Mouse (Mus musculus) fat pad, adult 2 months (tissue): ENCODE data around the gene Slc25a13.

Experiments used
- DNase-seq: peaks from one replicate; pipeline ENCODE4 v3.0.0-alpha.2; 2011; ENCODE audit warnings: low read depth, low spot score; ENCODE audit errors: extremely low read depth

Slc25a13 gene

DNA sequence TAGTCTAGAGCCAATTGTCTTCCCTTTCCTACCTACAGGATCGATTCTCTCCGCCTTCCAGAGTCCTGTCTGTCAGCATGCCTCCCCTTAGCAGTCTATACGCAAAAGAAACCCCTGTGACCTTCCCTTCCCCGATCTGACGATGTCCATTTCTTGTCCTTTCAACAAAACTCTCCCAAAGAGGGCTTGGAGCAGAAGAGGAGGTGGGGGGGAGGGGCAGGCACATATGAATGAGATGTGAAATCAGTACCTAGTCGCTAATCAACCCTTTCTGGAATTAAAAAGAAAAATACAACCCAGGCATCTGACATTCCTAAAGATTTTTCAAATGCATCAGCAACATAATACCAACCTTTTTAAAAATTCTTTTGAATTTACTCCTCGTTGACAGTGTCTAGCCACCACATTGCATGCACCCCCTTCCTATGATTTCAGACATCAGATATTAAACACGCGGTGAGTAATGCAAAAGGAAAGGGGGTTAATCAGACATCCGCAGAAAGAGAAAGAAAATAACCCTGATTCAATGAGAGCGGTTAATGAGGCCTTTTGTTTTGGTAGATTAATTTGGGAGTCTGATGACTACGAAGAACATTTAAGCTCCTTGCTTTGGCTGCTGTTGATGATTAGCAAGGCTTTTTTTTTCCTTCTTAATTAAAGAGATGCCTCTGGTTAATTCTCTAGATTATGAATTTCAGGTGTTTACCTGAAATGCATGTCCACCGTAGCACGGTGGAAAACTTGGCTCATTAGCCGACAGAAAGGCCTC, 43.6 kb downstream of the Slc25a13 start:
- no peak for DNase-seq

- DNase-seq: no peak
These were observed 48.3 kb downstream of the Slc25a13 start for GRCm38 (mm10) chr6:6168566-6169134.

DNA sequence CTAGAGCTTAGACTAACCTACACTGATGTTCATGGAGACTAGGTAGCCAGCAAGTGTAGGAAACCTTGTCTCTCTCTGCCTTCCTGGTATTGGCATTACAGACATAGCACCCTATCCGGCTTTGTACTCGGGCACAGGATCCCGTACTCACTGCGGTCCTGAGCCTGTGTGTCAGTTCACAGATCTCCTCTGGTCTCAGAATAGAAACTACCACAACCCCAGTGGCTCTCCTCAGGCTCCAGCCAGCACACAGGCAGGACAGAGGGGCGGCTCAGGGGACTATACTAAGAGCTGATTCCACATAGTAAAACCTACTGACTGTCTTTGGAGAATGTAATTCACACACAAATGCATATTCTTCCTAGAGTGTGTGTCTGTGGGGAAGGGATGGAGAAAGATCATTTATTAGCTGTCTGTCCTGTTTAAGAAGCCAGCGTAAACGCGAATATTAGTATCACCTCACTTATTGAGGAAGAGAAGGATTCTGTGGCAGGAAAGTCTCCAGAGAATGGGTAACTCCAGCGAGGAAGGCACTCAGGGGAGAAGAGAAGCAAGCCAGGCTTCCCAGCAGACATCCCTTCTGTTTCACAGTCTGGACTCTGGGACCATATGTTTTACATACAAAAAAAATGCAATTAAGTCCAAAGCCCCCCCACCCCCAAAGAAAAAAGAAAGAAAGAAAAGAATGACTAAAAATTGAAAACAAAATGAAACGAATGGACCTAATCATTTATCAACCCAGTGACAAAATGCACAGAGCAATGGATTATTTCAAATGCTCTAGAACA, 49.4 kb downstream of the Slc25a13 start:
- DNase-seq: no peak

DNA sequence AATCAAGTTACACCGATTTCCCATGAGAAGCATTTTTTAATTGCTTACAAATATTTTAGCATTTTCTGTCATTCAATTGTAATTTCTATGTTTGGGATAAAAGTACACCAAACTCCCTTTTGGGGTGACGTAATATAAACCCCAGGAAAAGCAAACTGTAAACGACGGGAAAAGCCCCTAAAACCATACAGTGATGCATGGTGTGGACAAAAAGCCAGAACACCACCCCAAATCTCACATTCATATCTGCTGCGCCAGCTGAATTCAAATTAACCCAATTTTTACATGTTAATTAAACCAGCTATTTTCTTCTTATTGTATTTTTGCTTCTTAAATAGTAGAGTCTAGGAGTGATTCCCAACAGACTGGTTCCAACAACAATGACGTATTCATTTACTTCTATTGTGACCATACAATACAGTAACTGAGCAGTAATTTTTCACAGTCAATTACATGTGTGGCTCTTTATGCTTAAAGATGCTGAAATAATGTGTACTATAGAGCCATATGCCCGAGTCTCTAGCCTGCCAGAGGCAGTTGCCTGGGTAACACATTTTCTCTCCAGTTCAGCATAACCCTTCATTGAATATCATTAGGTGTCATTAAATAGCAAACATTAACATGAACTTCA, 53.9 kb downstream of the Slc25a13 start:
- DNase-seq: no peak

DNA sequence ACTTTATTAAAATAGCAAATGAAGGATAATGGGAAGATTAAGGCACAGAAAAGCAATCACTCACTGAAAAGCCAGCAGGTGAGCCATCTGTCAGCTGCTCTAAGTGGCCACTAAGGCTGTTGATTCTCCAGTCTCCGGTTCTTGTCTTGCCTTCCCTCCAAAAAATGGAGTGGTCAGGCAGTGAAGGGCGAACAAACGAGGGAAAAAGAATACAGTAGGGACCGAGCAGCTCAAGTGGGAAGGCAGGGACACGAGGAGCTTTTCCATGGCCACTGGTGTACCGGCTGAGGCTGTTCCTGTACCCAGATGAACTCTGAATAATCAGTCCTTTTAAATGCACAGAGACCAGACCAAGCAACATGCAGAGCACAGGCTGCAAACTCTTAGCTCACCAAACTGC, 54.8 kb downstream of the Slc25a13 start:
- DNase-seq: no peak

DNA sequence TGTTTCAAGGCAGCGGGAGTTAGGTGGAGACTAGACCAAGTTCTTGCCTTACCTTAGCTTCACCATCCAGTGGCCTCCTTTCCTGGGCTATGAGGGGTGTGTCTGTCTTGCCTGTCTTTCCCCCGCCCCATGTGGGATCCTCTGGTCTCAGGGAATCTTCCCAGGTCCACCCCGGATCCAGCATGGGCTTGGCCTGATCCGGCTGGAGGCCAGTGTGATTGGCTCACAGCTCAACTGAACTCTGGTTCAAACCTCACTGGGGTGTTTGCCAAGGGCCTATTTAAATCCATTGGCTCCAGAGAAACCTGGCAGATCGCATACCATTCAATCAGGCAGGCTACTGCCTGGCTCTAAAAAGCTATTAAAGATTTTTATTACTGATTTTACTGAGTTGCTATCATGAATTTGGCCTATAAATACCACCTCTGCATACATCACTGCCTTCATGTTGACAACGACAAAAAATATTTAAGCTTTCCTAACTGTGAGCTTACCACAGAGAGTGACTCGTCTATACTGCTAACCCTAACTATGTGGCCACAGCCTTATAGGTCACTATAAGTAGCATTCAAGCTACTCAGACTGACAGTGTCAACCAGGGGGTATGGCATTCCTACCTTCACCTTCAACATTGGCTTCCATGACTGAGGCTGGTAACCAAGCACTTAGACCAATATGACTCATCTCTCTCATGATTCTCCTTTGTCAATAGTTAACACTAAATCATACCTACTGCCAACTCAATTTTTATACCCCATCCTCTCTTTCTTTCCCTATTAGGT, 56.1 kb downstream of the Slc25a13 start:
- DNase-seq: no peak

DNA sequence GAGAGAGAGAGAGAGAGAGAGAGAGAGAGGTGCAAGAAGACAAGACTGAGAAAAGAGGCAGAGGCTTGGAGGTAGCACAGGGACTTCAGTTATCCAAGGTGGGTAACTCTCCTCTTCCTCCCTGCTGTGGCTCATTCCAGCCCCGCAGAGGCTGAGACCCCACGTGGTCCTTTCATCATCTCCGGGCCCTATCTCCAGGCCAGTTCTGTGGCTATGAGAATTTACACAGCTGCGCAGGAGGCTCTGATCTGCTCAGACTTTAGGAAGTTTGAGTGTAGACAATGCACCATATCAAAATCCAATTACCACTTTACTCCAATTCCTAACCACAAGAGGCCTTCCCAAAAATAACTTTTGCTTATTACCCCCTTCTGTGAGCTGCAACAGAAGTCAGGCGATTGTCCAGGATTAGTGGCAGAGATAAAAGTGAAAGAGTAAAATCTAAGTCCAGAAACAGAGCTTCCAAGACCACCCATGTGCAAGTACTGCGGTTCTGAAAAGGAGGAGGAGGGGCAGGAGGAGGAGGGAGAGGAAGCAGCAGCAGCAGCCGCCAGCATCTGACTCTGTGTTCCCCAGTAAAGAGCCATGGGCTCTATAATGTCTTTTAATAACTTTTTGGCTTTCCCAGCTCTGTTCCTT, 57.6 kb downstream of the Slc25a13 start:
- no peak for DNase-seq

DNA sequence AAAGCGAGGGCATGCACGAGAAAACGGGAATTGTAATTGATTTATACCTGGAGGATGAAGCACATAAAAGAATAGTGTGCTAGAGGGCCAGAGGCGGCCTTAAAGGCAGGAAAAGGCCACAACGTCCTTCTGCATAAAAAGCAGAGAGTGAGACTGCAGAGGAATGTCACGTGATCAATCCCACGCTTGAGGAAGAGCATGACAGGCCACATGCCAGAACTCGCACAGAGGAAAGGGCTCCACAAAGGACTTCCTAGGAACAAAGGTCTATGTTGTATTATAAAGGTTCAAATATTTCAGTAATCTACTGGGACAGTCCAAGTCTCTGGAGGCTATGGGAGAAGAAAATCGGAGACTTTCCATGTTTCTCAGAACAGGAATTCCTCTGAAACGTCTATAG, 63.5 kb downstream of the Slc25a13 start:
- DNase-seq: no peak

DNA sequence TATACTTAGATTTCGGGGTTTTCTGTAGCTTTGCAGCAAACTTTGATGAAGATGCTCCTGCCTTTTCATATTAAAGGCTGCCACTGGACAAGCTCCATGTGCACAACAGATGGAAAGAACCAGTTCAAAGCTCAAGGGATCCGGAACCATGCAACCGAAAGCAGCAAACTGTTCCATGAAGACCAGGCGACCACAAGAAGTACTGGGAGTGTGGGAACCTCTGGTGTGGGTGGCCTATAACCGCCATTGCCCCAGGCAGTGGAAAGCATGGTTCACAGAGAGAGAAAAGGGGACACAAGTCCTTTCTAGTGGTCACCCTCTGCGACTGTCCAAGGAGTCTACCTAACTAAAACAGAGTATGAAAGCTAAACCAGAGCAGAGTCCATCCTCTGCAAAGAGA, 66.2 kb downstream of the Slc25a13 start:
- no peak for DNase-seq

GRCm38 (mm10) chr6:6149751-6150150, 67.2 kb downstream of the Slc25a13 start:
- no peak for DNase-seq

DNA sequence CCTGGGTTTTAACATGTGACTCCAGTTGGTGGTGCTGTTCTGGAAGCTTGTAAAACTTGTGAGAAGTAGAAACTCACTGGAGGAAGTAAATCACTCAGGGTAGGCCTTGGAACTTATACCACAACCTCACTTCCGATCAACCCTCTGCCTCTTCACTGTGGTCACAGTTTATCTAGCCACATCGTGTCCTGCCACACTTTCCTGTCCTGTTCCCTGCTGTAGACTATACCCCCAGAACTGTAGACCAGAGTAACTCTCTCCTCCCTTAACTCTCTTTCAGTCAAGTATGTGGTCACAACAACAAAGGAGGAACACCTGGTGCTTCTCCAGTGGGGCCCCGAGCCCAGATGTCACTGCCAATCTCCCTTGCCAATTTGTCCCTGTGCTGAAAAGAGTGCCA, 67.6 kb downstream of the Slc25a13 start:
- DNase-seq: no peak

DNA sequence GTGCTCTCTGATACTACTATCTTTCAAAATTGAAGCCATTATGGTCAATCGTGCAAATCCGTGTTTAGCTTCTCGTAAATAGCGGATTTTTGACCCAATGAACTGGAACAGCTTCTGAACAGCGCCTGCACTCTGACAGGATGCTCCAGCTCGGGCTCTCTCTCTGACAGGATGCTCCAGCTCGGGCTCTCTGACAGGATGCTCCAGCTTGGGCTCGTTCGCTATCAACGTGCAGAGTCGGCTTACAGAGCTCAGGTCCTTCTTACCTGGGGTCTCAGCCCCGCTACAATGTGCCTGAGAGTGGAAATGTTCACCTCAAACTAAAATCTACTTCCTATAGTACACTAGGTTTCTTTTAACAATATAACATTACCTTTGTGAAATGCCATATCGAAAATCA, 71.6 kb downstream of the Slc25a13 start:
- DNase-seq: no peak

GRCm38 (mm10) chr6:6143525-6143924, 73.4 kb downstream of the Slc25a13 start:
- DNase-seq: no peak

DNA sequence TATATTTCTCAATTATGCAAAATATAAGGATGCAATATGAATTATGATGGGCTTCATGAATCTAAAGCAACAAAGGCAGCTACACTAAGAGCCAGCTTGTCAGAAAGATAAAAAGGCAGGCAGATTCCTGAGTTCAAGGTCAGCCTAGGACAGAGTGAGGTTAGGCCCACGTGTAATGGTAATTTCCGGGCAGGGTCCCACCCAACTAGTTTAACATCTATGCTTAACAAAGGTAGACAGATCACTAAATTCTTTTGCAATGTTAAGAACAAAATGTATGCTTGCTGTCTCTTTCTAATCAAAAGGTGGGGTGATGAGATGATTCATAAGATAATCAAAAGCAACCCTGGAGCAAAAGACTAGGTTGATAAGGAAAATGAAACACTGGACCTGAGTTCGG, 76.6 kb downstream of the Slc25a13 start:
- DNase-seq: no peak

DNA sequence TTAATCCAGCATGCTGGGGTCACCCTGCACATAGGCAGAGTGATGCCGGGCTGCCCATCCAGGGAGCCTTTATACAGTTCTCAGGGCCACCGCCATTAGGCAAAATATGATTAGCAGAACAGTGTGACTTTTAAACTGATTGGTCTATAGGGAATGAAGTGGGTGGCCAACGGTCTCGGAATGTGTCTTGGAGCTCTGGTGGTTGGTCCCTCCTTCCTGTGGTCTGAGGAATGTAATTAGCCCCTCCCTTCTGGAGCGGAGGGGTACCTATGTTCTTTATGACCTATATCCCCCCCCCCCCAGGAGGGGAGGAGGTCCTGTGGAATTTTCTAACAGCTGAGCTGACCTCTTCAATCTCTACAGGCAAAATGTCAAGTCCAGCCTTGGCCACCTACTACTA, 77.9 kb downstream of the Slc25a13 start:
- DNase-seq: no peak

GRCm38 (mm10) chr6:6136812-6137211, 80.2 kb downstream of the Slc25a13 start:
- no peak for DNase-seq

DNA sequence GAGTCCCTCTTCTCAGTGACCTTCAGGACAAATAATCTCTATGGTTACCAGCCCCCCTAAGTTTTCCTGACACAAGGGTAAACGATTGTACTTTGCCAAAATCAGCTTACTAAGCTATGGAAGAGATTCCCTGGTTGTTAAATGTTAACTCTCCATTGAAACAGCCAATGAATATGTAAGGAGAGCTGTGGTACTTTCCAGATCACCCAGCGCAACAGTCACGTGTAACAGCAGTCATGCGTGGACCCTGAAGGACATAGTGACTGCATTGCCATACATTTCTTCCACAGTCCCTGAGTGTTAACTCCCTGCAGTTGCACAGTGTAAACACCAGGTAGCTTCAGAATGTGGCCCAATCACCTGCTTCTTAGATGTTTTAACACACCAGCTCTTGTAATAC, 82.0 kb downstream of the Slc25a13 start:
- no peak for DNase-seq

DNA sequence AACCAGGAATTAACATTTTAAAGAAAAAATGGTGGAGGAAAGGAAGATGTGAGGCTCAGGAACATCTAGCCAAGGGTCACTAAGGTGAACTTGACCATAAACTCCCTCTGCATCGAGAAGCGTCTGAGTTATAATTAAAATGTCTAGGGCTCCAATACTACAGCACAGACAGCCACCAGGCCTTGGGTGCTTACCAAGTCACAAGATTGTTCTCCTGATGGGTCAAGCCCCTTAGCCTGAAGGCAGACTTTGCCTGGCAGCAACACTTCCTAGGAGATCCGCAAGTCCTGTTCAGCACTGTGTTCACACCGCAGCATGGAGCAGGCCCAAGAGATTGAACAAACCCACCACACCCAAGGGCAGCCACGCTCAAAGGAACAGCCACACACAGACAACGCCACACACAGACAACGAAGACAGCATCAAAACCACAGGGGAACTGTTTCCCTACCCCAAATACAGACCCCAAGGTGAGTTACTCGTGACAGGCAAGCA, 83.4 kb downstream of the Slc25a13 start:
- no peak for DNase-seq

- no peak for DNase-seq
These were observed 84.9 kb downstream of the Slc25a13 start for GRCm38 (mm10) chr6:6132047-6132446.

DNA sequence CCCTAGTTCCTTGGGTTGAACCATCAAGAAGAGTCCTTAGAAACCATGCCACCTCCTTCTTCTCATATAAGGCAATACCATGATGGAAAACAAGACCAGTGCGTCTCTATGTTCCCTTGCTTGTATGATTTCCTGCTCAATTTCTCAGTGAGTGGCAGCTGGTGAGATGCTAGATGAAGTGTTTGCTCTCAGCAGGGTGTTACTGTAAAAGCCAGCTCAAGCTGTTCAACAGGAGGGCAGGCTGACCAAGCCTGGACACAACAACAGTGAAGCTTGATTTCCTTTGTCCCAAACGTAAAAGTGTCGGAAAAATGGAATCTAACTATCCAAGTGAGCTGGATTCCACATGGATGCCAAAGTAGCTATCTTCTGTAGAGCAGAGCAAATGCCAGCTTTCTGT, 91.4 kb downstream of the Slc25a13 start:
- no peak for DNase-seq
